Mouse (Mus musculus): ENCODE results near the gene Cd300lg. TPM values are rescaled to one million over a fixed set of nuclear protein-coding genes. Genes with fewer than 3 reads are reported as not detected.

The Cd300lg gene
- total and polyA plus RNA-seq, 2 experiments from 2014 or later: 0.30 to 0.86 TPM

- H3K4me3 ChIP-seq (ENCODE audit: low read depth, low read length): no peak overlapping the region
- H3K27ac ChIP-seq (ENCODE audit: low read depth, low read length): no peak overlapping the region
- DNase-seq: no peak
- H3K27me3 ChIP-seq (ENCODE audit: insufficient read depth, low read length): no peaks in the 10 kb centered on the region
- no peak for ATAC-seq
- 0 out of 2 replicates have a peak, but pooled peaks cover 9% of the 10 kb centered on the region for H3K9me3 ChIP-seq (ENCODE audit: low read length)
- TF ChIP-seq CTCF (IDR thresholded peaks at IDR 0.05; ENCODE audit: low read depth): no peak
- no peak overlapping the region for H3K4me2 ChIP-seq (ENCODE audit: low read depth)
- no peaks in the 10 kb centered on the region for H3K4me1 ChIP-seq (ENCODE audit: insufficient read depth)
- no peak overlapping the region for H3K9ac ChIP-seq
- H3K36me3 ChIP-seq (ENCODE audit: insufficient read depth): no peaks in the 10 kb centered on the region
- WGBS: 90% methylated on average over 9 of the region's 9 CpGs
These were observed 5.3 kb downstream of the Cd300lg start for GRCm38 (mm10) chr11:102046607-102047006.

GRCm38 (mm10) chr11:102049875-102050482 is 8.7 kb downstream of the Cd300lg start:
- no peaks in the 10 kb centered on the region for H3K36me3 ChIP-seq (ENCODE audit: insufficient read depth)
- H3K9ac ChIP-seq: no peak overlapping the region
- WGBS: 62% methylated on average over 14 of the region's 14 CpGs
- ATAC-seq (no peak), DNase-seq (no peak)
- no peak overlapping the region for H3K4me2 ChIP-seq (ENCODE audit: low read depth)
- no peak overlapping the region for H3K27ac ChIP-seq (ENCODE audit: low read depth, low read length)
- 0 out of 2 replicates have a peak, but pooled peaks cover 9% of the 10 kb centered on the region for H3K9me3 ChIP-seq (ENCODE audit: low read length)
- H3K27me3 ChIP-seq (ENCODE audit: insufficient read depth, low read length): no peaks in the 10 kb centered on the region
- TF ChIP-seq CTCF (IDR thresholded peaks at IDR 0.05; ENCODE audit: low read depth): no peak
- no peaks in the 10 kb centered on the region for H3K4me1 ChIP-seq (ENCODE audit: insufficient read depth)
- no peak overlapping the region for H3K4me3 ChIP-seq (ENCODE audit: low read depth, low read length)

GRCm38 (mm10) chr11:102051541-102051940 is 10.2 kb downstream of the Cd300lg start:
- 65% methylated on average over 4 of the region's 4 CpGs for WGBS
- Histone ChIP-seq H3K4me1 (ENCODE audit: insufficient read depth) (no peaks in the 10 kb centered on the region), H3K4me3 (ENCODE audit: low read depth, low read length) (no peak overlapping the region), H3K9ac (no peak overlapping the region), H3K36me3 (ENCODE audit: insufficient read depth) (no peaks in the 10 kb centered on the region), H3K27ac (ENCODE audit: low read depth, low read length) (no peak overlapping the region), H3K27me3 (ENCODE audit: insufficient read depth, low read length) (no peaks in the 10 kb centered on the region), H3K4me2 (ENCODE audit: low read depth) (no peak overlapping the region), H3K9me3 (ENCODE audit: low read length) (no peaks in the 10 kb centered on the region)
- no peak for ATAC-seq
- no peak for TF ChIP-seq CTCF (IDR thresholded peaks at IDR 0.05; ENCODE audit: low read depth)
- no peak for DNase-seq

- no peak for TF ChIP-seq CTCF (IDR thresholded peaks at IDR 0.05; ENCODE audit: low read depth)
- H3K4me2 ChIP-seq (ENCODE audit: low read depth): no peak overlapping the region
- no peaks in the 10 kb centered on the region for H3K4me1 ChIP-seq (ENCODE audit: insufficient read depth)
- no peak overlapping the region for H3K9ac ChIP-seq
- H3K36me3 ChIP-seq (ENCODE audit: insufficient read depth): no peaks in the 10 kb centered on the region
- no peak overlapping the region for H3K27ac ChIP-seq (ENCODE audit: low read depth, low read length)
- no peak overlapping the region for H3K4me3 ChIP-seq (ENCODE audit: low read depth, low read length)
- H3K9me3 ChIP-seq (ENCODE audit: low read length): no peaks in the 10 kb centered on the region
- no peak for ATAC-seq
- no peaks in the 10 kb centered on the region for H3K27me3 ChIP-seq (ENCODE audit: insufficient read depth, low read length)
- DNase-seq: no peak
- WGBS: 37% methylated on average over 4 of the region's 4 CpGs
These were observed 10.6 kb downstream of the Cd300lg start for GRCm38 (mm10) chr11:102051954-102052353.

- no peak for TF ChIP-seq CTCF (IDR thresholded peaks at IDR 0.05; ENCODE audit: low read depth)
- Histone ChIP-seq H3K27me3 (ENCODE audit: insufficient read depth, low read length) (no peaks in the 10 kb centered on the region), H3K27ac (ENCODE audit: low read depth, low read length) (no peak overlapping the region), H3K9ac (no peak overlapping the region), H3K4me2 (ENCODE audit: low read depth) (no peak overlapping the region), H3K4me3 (ENCODE audit: low read depth, low read length) (no peak overlapping the region), H3K36me3 (ENCODE audit: insufficient read depth) (no peaks in the 10 kb centered on the region), H3K9me3 (ENCODE audit: low read length) (no peaks in the 10 kb centered on the region), H3K4me1 (ENCODE audit: insufficient read depth) (no peaks in the 10 kb centered on the region)
- ATAC-seq (no peak), DNase-seq (no peak)
- 71% methylated on average over 12 of the region's 12 CpGs for WGBS
These were observed 11.4 kb downstream of the Cd300lg start for GRCm38 (mm10) chr11:102052697-102053096.

- DNase-seq (no peak), ATAC-seq (no peak)
- Histone ChIP-seq H3K4me2 (ENCODE audit: low read depth) (no peak overlapping the region), H3K27me3 (ENCODE audit: insufficient read depth, low read length) (no peaks in the 10 kb centered on the region), H3K4me3 (ENCODE audit: low read depth, low read length) (no peak overlapping the region), H3K9ac (no peak overlapping the region), H3K9me3 (ENCODE audit: low read length) (no peaks in the 10 kb centered on the region), H3K4me1 (ENCODE audit: insufficient read depth) (no peaks in the 10 kb centered on the region), H3K27ac (ENCODE audit: low read depth, low read length) (no peak overlapping the region), H3K36me3 (ENCODE audit: insufficient read depth) (peaks cover 2% of the 10 kb centered on the region; the same call in 1 of the 2 replicates)
- 89% methylated on average over 7 of the region's 7 CpGs for WGBS
- no peak for TF ChIP-seq CTCF (IDR thresholded peaks at IDR 0.05; ENCODE audit: low read depth)
These were observed 11.9 kb downstream of the Cd300lg start for GRCm38 (mm10) chr11:102053183-102053582.

GRCm38 (mm10) chr11:102053847-102054246 is 12.5 kb downstream of the Cd300lg start:
- DNase-seq (peak; percentile 56), ATAC-seq (no peak)
- H3K4me1 ChIP-seq (ENCODE audit: insufficient read depth): no peaks in the 10 kb centered on the region
- H3K9ac ChIP-seq: no peak overlapping the region
- H3K27ac ChIP-seq (ENCODE audit: low read depth, low read length): no peak overlapping the region
- peak; percentile 65 for TF ChIP-seq CTCF (IDR thresholded peaks at IDR 0.05; ENCODE audit: low read depth)
- no peak overlapping the region for H3K4me2 ChIP-seq (ENCODE audit: low read depth)
- H3K4me3 ChIP-seq (ENCODE audit: low read depth, low read length): no peak overlapping the region
- 28% methylated on average over 9 of the region's 9 CpGs for WGBS
- no peaks in the 10 kb centered on the region for H3K27me3 ChIP-seq (ENCODE audit: insufficient read depth, low read length)
- H3K9me3 ChIP-seq (ENCODE audit: low read length): no peaks in the 10 kb centered on the region
- peaks cover 7% of the 10 kb centered on the region for H3K36me3 ChIP-seq (ENCODE audit: insufficient read depth)

Data from forebrain, postnatal 0 days (tissue).